Mouse (Mus musculus): ENCODE measurements around the gene Myo1h.

DNA sequence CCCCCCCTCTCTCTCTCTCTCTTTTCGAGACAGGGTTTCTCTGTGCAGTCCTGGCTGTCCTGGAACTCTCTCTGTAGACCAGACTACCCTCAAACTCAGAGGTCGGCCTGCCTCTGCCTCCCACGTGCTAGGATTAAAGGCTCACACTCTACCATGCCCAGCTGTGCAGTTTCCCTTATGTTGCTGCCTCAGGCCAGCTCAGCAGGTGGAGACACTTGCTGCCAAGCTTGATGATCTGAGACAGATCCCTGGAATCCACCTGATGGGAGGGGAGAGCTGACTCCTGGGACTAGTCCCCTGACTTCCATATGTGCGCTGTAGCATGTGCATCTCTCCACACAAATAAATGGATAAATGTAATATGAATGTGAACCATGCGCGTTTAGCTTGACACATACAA is 14.2 kb downstream of the Myo1h start:
- TF ChIP-seq POLR2AphosphoS2 (IDR thresholded peaks at IDR 0.05; ENCODE audit: insufficient read length, low read depth) (no peak), MAX (IDR thresholded peaks at IDR 0.05; ENCODE audit: low read depth) (no peak), E2F4 (IDR thresholded peaks at IDR 0.05; ENCODE audit: insufficient read depth) (no peak), USF1 (IDR thresholded peaks at IDR 0.05; ENCODE audit: low read depth) (no peak), POLR2A (IDR thresholded peaks at IDR 0.05; ENCODE audit: insufficient read length, low read depth) (no peak), MYOG (IDR thresholded peaks at IDR 0.05; ENCODE audit: control insufficient read depth in 1 of 3, insufficient read depth in 1 of 3, insufficient read length in 2 of 3, low read depth in 2 of 3) (no peak)

All from myocyte (in vitro differentiated cells).